Mouse (Mus musculus) macrophage (primary cell): ENCODE results near the gene Lyrm9. TPM values are rescaled to one million over a fixed set of nuclear protein-coding genes. Genes with fewer than 3 reads are reported as not detected.
A peak's percentile ranks its signal among the peaks of the same experiment; 100 is the strongest.

Source experiments
- H3K27ac ChIP-seq: fragments of 350-480 bp; formaldehyde crosslinking; 2 replicates; pipeline ENCODE4 v1.9.0; 2021
- H3K36me3 ChIP-seq: fragments of 350-480 bp; formaldehyde crosslinking; 2 replicates; pipeline ENCODE4 v1.9.0; 2021; ENCODE audit errors: inconsistent target
- H3K4me3 ChIP-seq: fragments of 350-480 bp; formaldehyde crosslinking; 2 replicates; pipeline ENCODE4 v1.9.0; 2021; ENCODE audit errors: inconsistent target
- H3K79me2 ChIP-seq: fragments of 350-480 bp; formaldehyde crosslinking; 2 replicates; pipeline ENCODE4 v1.9.0; 2021; ENCODE audit errors: inconsistent target
- WGBS: methylation state at CpG from one replicate; pipeline ENCODE4 v1.1.7; 2026; ENCODE audit warnings: inconsistent platforms; ENCODE audit not compliant: missing documents; 5-methylcytosine and 5-hydroxymethylcytosine counted together
- polyA plus RNA-seq: library from polyadenylated mRNA; stranded (reverse); fragments of 250-400 nt; gene quantifications from 3 replicates; pipeline ENCODE4 v1.2.4, GENCODE M21; 2018; ENCODE audit warnings: inconsistent platforms
- total RNA-seq, 78 experiments: library from RNA; depleted of rRNA; stranded (reverse); fragments of 250-400 nt; gene quantifications; 1 replicate in 9 of 78; 2 replicates in 24 of 78; 3 replicates in 43 of 78; 4 replicates in 2 of 78; pipeline ENCODE4 v1.2.4; 2018; ENCODE audit warnings: inconsistent platforms in 56 of 78

Lyrm9 gene
- total RNA-seq (2018; cell fraction: chromatin; rRNA removed), result 10 to 100 TPM in 6 of 26 experiments, 1 to 10 TPM in 17, under 1 TPM in 3; 0.50 to 18.2 (median 6.6) TPM
- 1 to 10 TPM in 25 of 26 experiments, under 1 TPM in 1; 0.94 to 7.3 (median 4.0) TPM for total RNA-seq (2018; cell fraction: cytosol; rRNA removed)
- 10 to 100 TPM in 3 of 26 experiments, 1 to 10 TPM in 22, under 1 TPM in 1; 0.63 to 16.6 (median 4.7) TPM for total RNA-seq (2018; cell fraction: nucleus; rRNA removed)
- polyA plus RNA-seq, result 5.5 to 12.6 TPM (median 11.4 TPM) in 3 replicates

GRCm38 (mm10) chr11:78826442-78827013 is at the start of gene Lyrm9:
Lyrm9 (plus strand) TSS chr11:78826584.
- Histone ChIP-seq H3K4me3 (peak within 1 kb of the TSS; percentile 47), H3K36me3 (no peaks in the 10 kb centered on the region), H3K27ac (peak within 1 kb of the TSS; percentile 42), H3K79me2 (no peaks in the 10 kb centered on the region)
- 1% methylated on average over 51 of the region's 51 CpGs for WGBS

DNA sequence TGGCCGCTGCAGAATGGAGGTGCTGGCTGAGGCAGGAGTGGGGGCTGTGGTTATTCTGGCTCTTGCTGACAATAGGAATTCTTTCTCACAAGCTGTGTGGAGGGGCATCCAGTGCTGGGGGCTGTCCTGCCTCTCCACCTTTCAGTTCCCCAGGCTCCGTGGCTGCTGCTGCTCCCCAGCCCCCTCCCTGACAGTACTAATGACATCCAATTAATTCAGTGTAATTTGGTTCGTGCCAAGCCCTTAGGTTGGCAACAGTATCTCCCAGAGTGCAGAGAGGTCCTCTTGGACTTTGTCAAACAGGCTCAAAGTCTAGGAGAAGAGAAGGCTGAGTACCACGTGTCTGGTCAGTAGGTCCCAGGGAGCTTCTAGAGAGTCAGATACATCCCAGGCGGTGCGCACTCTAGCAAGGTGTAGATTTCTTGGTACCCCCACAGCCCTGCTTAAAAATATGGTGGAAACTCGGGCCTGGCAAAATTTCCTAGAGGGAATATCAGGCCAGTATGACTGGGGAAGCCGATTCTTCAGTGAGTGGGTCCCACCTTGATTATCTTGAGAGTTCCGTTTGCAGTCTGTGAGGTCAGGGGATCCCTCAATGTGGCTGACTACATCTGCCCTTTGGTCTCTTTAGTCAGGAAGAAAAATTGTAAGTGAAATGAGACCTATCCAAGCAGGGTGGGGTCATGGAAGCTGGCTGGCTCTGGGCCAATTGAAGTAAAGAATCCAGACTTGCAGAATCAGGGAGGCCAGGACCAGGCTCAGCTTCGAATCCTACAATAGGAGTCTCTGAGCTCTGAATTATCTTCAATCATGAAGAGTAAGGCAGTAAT is 48.3 kb upstream of the Lyrm9 start:
- Histone ChIP-seq H3K27ac (no peak overlapping the region), H3K4me3 (no peak overlapping the region), H3K36me3 (no peaks in the 10 kb centered on the region), H3K79me2 (no peaks in the 10 kb centered on the region)
- WGBS, result 91% methylated on average over 10 of the region's 10 CpGs

DNA sequence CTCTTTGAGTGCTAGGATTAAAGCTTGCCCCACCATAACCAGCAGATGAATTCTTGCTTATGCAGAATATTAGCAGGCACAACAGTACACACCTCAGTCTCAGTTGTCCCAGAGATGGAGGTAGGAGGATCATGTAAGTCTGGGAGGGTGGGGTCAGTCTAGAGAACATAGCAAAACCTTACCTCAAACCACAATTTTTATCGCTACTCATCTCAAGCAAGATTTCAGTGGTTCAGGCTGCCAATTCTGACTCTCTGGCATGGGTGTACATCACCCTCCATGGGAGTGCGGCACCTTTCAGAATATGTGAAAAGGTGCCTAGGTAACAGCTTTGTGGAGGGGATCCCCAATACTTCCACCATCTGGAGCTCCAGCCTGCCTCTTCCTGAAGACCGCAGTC is 46.4 kb upstream of the Lyrm9 start:
- H3K36me3 ChIP-seq, result no peaks in the 10 kb centered on the region
- H3K4me3 ChIP-seq, result no peak overlapping the region
- no peak overlapping the region for H3K27ac ChIP-seq
- WGBS, result 89% methylated on average over 3 of the region's 3 CpGs
- H3K79me2 ChIP-seq, result no peaks in the 10 kb centered on the region

- H3K27ac ChIP-seq, result no peak overlapping the region
- 81% methylated on average over 3 of the region's 3 CpGs for WGBS
- H3K36me3 ChIP-seq, result no peaks in the 10 kb centered on the region
- H3K79me2 ChIP-seq, result no peaks in the 10 kb centered on the region
- H3K4me3 ChIP-seq, result no peak overlapping the region
Observed at GRCm38 (mm10) chr11:78780571-78780970, 45.8 kb upstream of the Lyrm9 start.

DNA sequence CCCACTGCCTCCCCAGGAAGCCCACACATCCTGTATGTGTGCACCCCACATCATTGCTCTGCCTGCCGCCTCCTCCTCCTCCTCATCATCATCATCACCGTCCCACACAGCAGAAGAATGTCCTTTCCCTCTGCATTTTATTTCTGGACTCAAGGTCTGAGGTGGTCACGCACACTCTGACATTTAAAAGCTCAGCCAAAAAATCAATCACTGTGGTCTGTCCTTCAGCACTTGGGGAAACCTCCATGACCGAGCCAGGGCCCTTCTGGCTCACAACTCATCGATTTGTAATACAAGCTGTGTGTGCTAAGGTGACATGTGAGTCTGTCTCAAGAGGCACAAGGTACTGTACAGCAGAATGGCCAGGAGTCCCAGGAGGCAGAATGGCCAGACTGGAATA is 44.1 kb upstream of the Lyrm9 start:
- H3K79me2 ChIP-seq, result no peaks in the 10 kb centered on the region
- WGBS, result 72% methylated on average over 5 of the region's 5 CpGs
- no peak overlapping the region for H3K4me3 ChIP-seq
- no peaks in the 10 kb centered on the region for H3K36me3 ChIP-seq
- H3K27ac ChIP-seq, result no peak overlapping the region

DNA sequence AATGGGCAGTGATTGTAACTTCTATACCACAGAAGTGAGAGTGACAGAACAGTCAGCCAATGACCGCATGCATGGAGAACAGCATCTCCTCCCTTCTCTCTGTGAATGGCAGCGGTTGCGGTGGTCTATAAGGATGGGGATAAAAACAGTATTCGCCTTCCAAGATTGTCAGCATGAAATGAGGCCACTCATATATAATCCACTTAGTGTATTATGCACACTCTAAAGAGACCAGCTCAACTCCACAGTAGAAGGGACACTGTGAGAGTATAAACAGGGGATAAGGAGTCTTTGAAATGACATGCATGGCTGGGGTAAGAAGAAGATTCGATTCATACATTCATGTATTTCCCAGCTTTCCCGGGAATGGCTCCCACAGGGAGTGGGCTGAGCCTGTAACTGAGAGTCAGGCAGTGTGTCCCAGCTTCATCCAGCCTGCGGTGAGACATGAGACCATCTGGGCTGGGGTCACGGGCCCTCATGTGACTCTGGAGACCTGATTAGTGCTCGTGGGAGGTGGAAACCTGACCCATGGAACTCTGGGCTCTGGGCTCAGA is 43.5 kb upstream of the Lyrm9 start:
- Histone ChIP-seq H3K27ac (no peak overlapping the region), H3K79me2 (no peaks in the 10 kb centered on the region), H3K36me3 (no peaks in the 10 kb centered on the region), H3K4me3 (no peak overlapping the region)
- 90% methylated on average over 9 of the region's 9 CpGs for WGBS

DNA sequence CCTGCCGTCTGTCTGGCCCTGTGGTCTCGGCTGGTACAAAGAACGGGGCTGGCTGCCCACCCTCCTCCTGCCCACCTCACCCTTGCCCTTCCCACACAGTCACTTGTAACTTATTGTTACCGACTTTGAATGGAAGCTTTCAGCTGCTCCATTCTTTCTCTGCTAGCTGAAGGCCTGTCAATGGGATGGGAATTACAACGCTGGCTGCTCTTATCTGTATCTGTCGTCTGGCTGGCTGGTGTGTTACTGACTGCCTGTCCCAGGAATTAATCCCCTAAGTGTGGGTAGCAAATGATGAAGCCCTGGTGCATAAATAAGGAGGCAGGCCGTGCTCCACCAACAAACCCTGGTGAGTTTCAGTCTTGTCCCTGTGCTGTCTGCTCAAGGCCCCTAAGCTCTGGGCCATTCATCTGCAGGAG is 40.4 kb upstream of the Lyrm9 start:
- 79% methylated on average over 7 of the region's 7 CpGs for WGBS
- Histone ChIP-seq H3K4me3 (no peak overlapping the region), H3K27ac (no peak overlapping the region), H3K36me3 (no peaks in the 10 kb centered on the region), H3K79me2 (no peaks in the 10 kb centered on the region)

- H3K27ac ChIP-seq, result no peak overlapping the region
- 92% methylated on average over 11 of the region's 11 CpGs for WGBS
- H3K36me3 ChIP-seq, result no peaks in the 10 kb centered on the region
- H3K4me3 ChIP-seq, result no peak overlapping the region
- H3K79me2 ChIP-seq, result no peaks in the 10 kb centered on the region
Observed at GRCm38 (mm10) chr11:78789370-78790060, 36.9 kb upstream of the Lyrm9 start.

- 26% methylated on average over 4 of the region's 4 CpGs for WGBS
- Histone ChIP-seq H3K36me3 (no peaks in the 10 kb centered on the region), H3K79me2 (no peaks in the 10 kb centered on the region), H3K27ac (no peak overlapping the region), H3K4me3 (no peak overlapping the region)
Observed at GRCm38 (mm10) chr11:78791582-78791981, 34.8 kb upstream of the Lyrm9 start.

DNA sequence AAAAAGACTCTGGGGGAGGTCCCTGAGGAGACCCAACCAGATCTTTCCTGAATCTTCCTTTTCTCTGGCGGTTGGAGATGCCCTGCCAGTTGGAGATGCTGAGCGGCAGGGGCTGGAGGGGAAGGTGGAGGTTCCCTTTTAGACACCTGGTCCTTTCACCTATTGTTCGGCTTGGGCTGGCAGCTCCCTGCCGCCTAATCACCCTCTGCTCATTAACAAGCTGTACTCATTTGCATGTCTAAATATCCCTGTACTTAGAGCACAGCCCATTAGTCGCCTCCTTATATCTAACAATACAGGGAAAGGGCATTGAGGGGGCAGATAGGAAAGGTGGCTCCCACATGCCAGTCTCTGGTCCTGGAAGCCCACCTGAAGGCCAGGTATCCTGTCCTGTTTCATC is 34.3 kb upstream of the Lyrm9 start:
- WGBS, result 30% methylated on average over 5 of the region's 5 CpGs
- H3K79me2 ChIP-seq, result no peaks in the 10 kb centered on the region
- H3K4me3 ChIP-seq, result peak overlapping the region; percentile 8; the same call in 1 of the 2 replicates
- no peaks in the 10 kb centered on the region for H3K36me3 ChIP-seq
- H3K27ac ChIP-seq, result peak overlapping the region; percentile 21; the same call in 1 of the 2 replicates

DNA sequence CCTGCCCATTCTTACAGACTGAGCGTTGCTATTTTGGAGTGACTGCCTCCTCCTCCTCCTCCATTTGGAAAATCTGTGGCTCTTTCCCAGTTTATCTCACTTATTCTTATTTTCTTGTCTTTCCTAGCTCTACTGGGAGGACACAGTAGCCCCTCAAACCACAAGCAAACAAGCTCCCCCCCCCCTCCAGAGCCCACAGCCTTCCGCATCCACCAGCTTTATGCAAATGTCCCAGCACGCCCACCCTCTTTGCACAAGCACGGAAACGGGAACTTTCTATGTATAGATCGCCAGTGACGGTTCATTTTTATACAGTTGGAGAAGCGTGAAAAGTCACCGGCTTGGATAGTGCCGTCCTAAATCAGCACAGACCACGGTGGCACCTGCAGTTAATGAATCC is 33.9 kb upstream of the Lyrm9 start:
- Histone ChIP-seq H3K4me3 (peak overlapping the region; percentile 8; the same call in 1 of the 2 replicates), H3K79me2 (no peaks in the 10 kb centered on the region), H3K36me3 (no peaks in the 10 kb centered on the region), H3K27ac (peak overlapping the region; percentile 21; the same call in 1 of the 2 replicates)
- WGBS, result 3% methylated on average over 7 of the region's 11 CpGs

- WGBS, result 34% methylated on average over 11 of the region's 11 CpGs
- Histone ChIP-seq H3K79me2 (no peaks in the 10 kb centered on the region), H3K36me3 (no peaks in the 10 kb centered on the region), H3K27ac (no peak overlapping the region), H3K4me3 (no peak overlapping the region)
Observed at GRCm38 (mm10) chr11:78793116-78793515, 33.3 kb upstream of the Lyrm9 start.

- H3K27ac ChIP-seq, result no peak overlapping the region
- no peaks in the 10 kb centered on the region for H3K79me2 ChIP-seq
- no peaks in the 10 kb centered on the region for H3K36me3 ChIP-seq
- WGBS, result 84% methylated on average over 10 of the region's 10 CpGs
- H3K4me3 ChIP-seq, result no peak overlapping the region
Observed at GRCm38 (mm10) chr11:78796072-78796729, 30.2 kb upstream of the Lyrm9 start.

GRCm38 (mm10) chr11:78801094-78801493 is 25.3 kb upstream of the Lyrm9 start:
- Histone ChIP-seq H3K4me3 (no peak overlapping the region), H3K79me2 (no peaks in the 10 kb centered on the region), H3K36me3 (no peaks in the 10 kb centered on the region), H3K27ac (no peak overlapping the region)
- 98% methylated on average over 4 of the region's 4 CpGs for WGBS
